Comparison of ENCODE assay signal across 11 mouse cellular contexts in the genomic region with DNA sequence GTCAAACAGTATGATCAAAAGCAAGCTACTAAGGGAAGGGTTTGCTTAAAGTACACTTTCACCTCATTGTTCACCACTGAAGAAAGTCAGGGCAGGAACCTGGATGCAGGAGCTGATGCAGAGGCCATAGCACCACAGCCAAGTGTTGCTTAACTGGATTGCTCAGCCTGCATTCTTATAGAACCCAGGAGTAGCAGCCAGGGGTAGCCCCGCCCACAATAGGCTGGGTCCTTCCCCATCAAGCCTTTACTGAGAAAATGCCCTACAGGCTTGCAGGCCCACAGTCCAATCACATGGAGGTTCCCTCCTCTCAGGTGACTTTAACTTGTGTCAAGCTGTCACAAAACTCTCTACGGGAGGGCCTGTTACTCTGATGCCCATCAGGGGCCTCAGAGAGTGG. TPM values are rescaled to one million over a fixed set of nuclear protein-coding genes. Genes with fewer than 3 reads are reported as not detected.
DNase-seq lines count a peak whose midpoint lies in the region; ATAC-seq and TF ChIP-seq lines count a peak whose summit lies in the region.
"Had no signal": no experiment of that assay in that cellular context is flagged by ENCODE, and none has a peak within 500 bp of the region (broad histone marks: within the 10 kb centered on the region; RNA-seq: fewer than 3 reads in every experiment).

No protein-coding gene starts in this region.

- TF ChIP-seq CTCF in CH12.LX (conservative IDR thresholded peaks at IDR 0.05 in 1 of 2, IDR thresholded peaks at IDR 0.05 in 1 of 2; ENCODE audit: low read depth in 2 of 2, low read length in 2 of 2) = no peak

- peaks cover 13 to 32% of the 10 kb centered on the region in 2 experiments for H3K4me1 ChIP-seq in CH12.LX (ENCODE audit: control insufficient read depth in 1 of 2, insufficient read depth in 2 of 2)
- peaks cover 38% of the 10 kb centered on the region for H3K4me1 ChIP-seq in forebrain, embryonic 16.5 days (replicated peaks; ENCODE audit: control insufficient read depth, insufficient read depth, low read length)

- peak overlapping the region; percentile 74 for H3K4me2 ChIP-seq in CH12.LX (ENCODE audit: insufficient read depth, low read depth, poor library complexity, severe bottlenecking)
- H3K4me2 ChIP-seq in forebrain, embryonic 16.5 days (ENCODE audit: low read length) = peak overlapping the region; percentile 50

- TF ChIP-seq POLR2A in CH12.LX (IDR thresholded peaks at IDR 0.05; ENCODE audit: low read depth, low read length) = no peak

- no peaks in the 10 kb centered on the region for H3K27me3 ChIP-seq in CH12.LX (replicated peaks)
- H3K27me3 ChIP-seq in forebrain, embryonic 16.5 days (replicated peaks; ENCODE audit: control insufficient read depth, insufficient read depth, low read length) = no peaks in the 10 kb centered on the region

- no peak overlapping the region for H3K27ac ChIP-seq in CH12.LX (ENCODE audit: insufficient read depth, low read depth)
- H3K27ac ChIP-seq in forebrain, embryonic 16.5 days (ENCODE audit: low read length) = peak overlapping the region; percentile 34; the same call in 1 of the 2 replicates
- H3K27ac ChIP-seq: kidney, postnatal 0 days had no signal

- in situ Hi-C loops in CH12.LX (cut with MboI; ENCODE audit: low pct_ligation_motif_present, low pct_unique_long_range_greater_than_20kb, low sequenced_read_pairs) = no loop called here

- peak overlapping the region; percentile 90; the same call in 1 of the 2 replicates for H3K9ac ChIP-seq in CH12.LX (ENCODE audit: insufficient read depth, low read depth)
- H3K9ac ChIP-seq in forebrain, embryonic 16.5 days (replicated peaks; ENCODE audit: low read depth, low read length) = peak overlapping the region; percentile 15; the same call in 1 of the 2 replicates

- WGBS in forebrain, embryonic 16.5 days = 27% methylated on average over 2 of the region's 2 CpGs

- H3K9me3 ChIP-seq in CH12.LX (replicated peaks; ENCODE audit: low read length) = peaks cover 2% of the 10 kb centered on the region
- H3K9me3 ChIP-seq in forebrain, embryonic 16.5 days (ENCODE audit: control insufficient read depth, low read length) = no peaks in the 10 kb centered on the region

- dilution Hi-C loops in CH12.LX (cut with MboI; ENCODE audit: extremely low pct_ligation_motif_present, extremely low pct_unique_long_range_greater_than_20kb, low sequenced_read_pairs) = no loop called here

- no peak for ATAC-seq in forebrain, embryonic 16.5 days

- TF ChIP-seq EP300 in CH12.LX (IDR thresholded peaks at IDR 0.05; ENCODE audit: low read length) = no peak

- no peak for TF ChIP-seq RAD21 in CH12.LX (IDR thresholded peaks at IDR 0.05; ENCODE audit: low read depth, low read length)

- H3K79me2 ChIP-seq in CH12.LX (replicated peaks; ENCODE audit: control insufficient read depth, extremely low read depth, insufficient read depth, poor library complexity, severe bottlenecking) = peaks cover 68% of the 10 kb centered on the region

- peak; percentile 38 for DNase-seq in embryo, embryonic 10.5 days (ENCODE audit: low spot score)
- DNase-seq in embryo, embryonic 10 days (ENCODE audit: low spot score) = no peak
- DNase-seq in CH12.LX (ENCODE audit: extremely low read depth) = no peak
- peak; percentile 18 to 41 for DNase-seq in lung, postnatal 4 days
- DNase-seq in adrenal gland, postnatal 10 days = no peak
- DNase-seq in left cerebral cortex, postnatal 4 days = no peak
- DNase-seq in left cerebral cortex, adult 18-20 months (ENCODE audit: low spot score in 2 of 2) = no peak
- DNase-seq: adrenal gland, adult 8-10 months; heart, adult 11 months had no signal

- peaks cover 7 to 33% of the 10 kb centered on the region in 2 experiments for H3K36me3 ChIP-seq in CH12.LX (replicated peaks in 1 of 2; ENCODE audit: control insufficient read depth in 1 of 2, insufficient read depth in 1 of 2, low read length in 1 of 2)
- H3K36me3 ChIP-seq in forebrain, embryonic 16.5 days (ENCODE audit: control insufficient read depth, insufficient read depth) = no peaks in the 10 kb centered on the region

- intact Hi-C loops in left cerebral cortex, postnatal 4 days (cut with DNase I) = loop anchor here (10.0 kb wide), 3 partner anchors 105 to 725 kb away; no protein-coding TSS in a partner anchor

- peak overlapping the region in 2 of 3 experiments; percentile 49 to 82 for H3K4me3 ChIP-seq in CH12.LX (replicated peaks in 1 of 3; ENCODE audit: low read depth in 2 of 3, low read length in 2 of 3, poor library complexity in 1 of 3)
- peak overlapping the region; percentile 31 for H3K4me3 ChIP-seq in forebrain, embryonic 16.5 days (replicated peaks; ENCODE audit: low read length)

TF ChIP-seq in CH12.LX, 34 proteins besides CTCF, POLR2A, EP300 and RAD21:
- TF ChIP-seq BHLHE40 (IDR thresholded peaks at IDR 0.05; ENCODE audit: low read depth, low read length) (0 out of 2 replicates have a peak, but pooled peaks have one; percentile 17), GABPA (IDR thresholded peaks at IDR 0.05; ENCODE audit: insufficient replicate concordance, low read depth, low read length) (no peak)

RNA-seq across cellular contexts. Expression of a gene that starts 4.6 kb away (rescaled TPM):
- total RNA-seq in CH12.LX (2012; rRNA removed) = 33.0 and 38.4 TPM in 2 replicates
- total RNA-seq in CH12.LX (2014; rRNA removed) = 31.2 and 34.4 TPM in 2 replicates
- polyA plus RNA-seq in CH12.LX (2012; ENCODE audit: insufficient read length, low read depth) = 26.6 and 27.6 TPM in 2 replicates
- polyA plus RNA-seq in forebrain, embryonic 16.5 days (2015; fragmentation: Nextera tagmentation; extraction: Ambion mirVana) = 9.5 and 11.1 TPM in 2 replicates
- 1 to 10 TPM; 5.6 to 7.3 TPM for total RNA-seq in adrenal gland, postnatal 10 days (2021)
- 10 to 100 TPM; 58.4 to 67.3 TPM for total RNA-seq in left cerebral cortex, postnatal 4 days (2021)
- 10 to 100 TPM; 47.5 to 56.2 TPM for total RNA-seq in left cerebral cortex, adult 18-20 months (2021)

Comparison
In these comparisons a context has a peak if more than half of its experiments do, and no peak if none do; other contexts are left out.
1. DNase-seq: peak in embryo, embryonic 10.5 days (single experiment) and lung, postnatal 4 days (2 of 2); none in embryo, embryonic 10 days (single experiment), CH12.LX (single experiment), adrenal gland, postnatal 10 days (single experiment), left cerebral cortex, postnatal 4 days (single experiment) and left cerebral cortex, adult 18-20 months (0 of 2).